Mouse (Mus musculus) liver, embryonic 14.5 days (tissue): ENCODE data around the gene C1qtnf12.

ENCODE experiments used
- CTCF ChIP-seq: IDR thresholded peaks from 2 replicates; pipeline ENCODE4 v1.5.1; 2016; ENCODE audit warnings: antibody characterized with exemption, low read depth, control low read depth
- EP300 ChIP-seq: IDR thresholded peaks from 2 replicates; pipeline ENCODE4 v1.6.1; 2016; ENCODE audit warnings: antibody characterized with exemption, low read depth

DNA sequence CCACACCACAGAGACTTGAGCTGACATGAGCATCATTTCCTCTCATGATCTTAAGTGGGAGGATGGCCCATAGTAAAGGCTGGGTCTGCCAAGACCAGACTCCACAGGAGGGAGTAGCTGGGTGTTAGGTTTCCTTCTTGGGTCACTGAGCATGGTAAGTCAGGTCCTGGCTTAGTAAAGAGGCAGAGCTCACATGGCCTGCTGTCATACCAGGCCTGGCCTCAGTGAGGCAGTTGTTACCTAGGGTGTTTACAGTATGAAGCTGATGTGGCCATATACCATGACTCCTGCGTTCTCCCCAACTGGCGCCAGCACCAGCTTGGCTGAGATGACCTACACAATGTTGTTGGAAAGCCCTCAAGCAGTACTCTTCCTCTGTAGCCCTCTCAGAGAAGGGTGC, 11.1 kb downstream of the C1qtnf12 start:
- TF ChIP-seq CTCF: no peak
- TF ChIP-seq EP300: no peak
